Comparison of ENCODE assay signal across 16 mouse cellular contexts in the genomic region with DNA sequence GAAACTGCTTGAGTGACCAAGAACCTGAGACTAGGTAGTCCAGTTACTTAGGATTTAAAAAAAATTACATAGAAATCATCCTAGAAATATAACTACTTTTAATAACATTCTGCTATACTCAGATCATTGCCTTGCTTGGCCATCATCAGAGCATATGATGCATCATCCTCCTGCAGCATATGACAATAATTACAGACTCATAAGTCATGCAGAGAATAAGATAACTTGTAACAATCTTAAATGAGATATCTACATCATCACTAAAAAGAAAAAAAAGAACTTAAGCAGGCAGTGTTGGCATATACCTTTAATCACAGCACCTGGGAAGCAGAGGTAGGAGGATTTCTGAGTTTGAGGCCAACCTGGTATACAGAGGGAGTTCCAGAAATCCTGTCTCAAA.
"Had no signal": no experiment of that assay in that cellular context is flagged by ENCODE, and none has a peak within 500 bp of the region (broad histone marks: within the 10 kb centered on the region; RNA-seq: fewer than 3 reads in every experiment).

No protein-coding gene starts in this region.

- DNase-seq: retina, postnatal 1 day; right cerebral cortex, adult 18-20 months; right cerebral cortex, postnatal 14 days; right cerebral cortex, postnatal 25 days; right cerebral cortex, postnatal 4 days; spleen, adult 18-20 months; thymus, adult 18-20 months; thymus, adult 2 months; thymus, postnatal 14 days; thymus, postnatal 25 days; thymus, postnatal 36 days; thymus, postnatal 4 days had no signal

- H3K9me3 ChIP-seq: neural tube, embryonic 13.5 days; neural tube, embryonic 15.5 days; stomach, embryonic 15.5 days had no signal

- H3K27me3 ChIP-seq: neural tube, embryonic 13.5 days; neural tube, embryonic 15.5 days; stomach, embryonic 15.5 days had no signal

- H3K4me3 ChIP-seq: neural tube, embryonic 13.5 days; neural tube, embryonic 15.5 days; stomach, embryonic 15.5 days had no signal

- H3K36me3 ChIP-seq: neural tube, embryonic 13.5 days; neural tube, embryonic 15.5 days; stomach, embryonic 15.5 days had no signal

- H3K27ac ChIP-seq: neural tube, embryonic 13.5 days; neural tube, embryonic 15.5 days; stomach, embryonic 15.5 days; stomach, postnatal 0 days had no signal

- H3K4me1 ChIP-seq: neural tube, embryonic 13.5 days; neural tube, embryonic 15.5 days; stomach, embryonic 15.5 days had no signal

- H3K9ac ChIP-seq: neural tube, embryonic 13.5 days; neural tube, embryonic 15.5 days; stomach, embryonic 15.5 days had no signal
